Mouse (Mus musculus) CH12.LX (cell line): Measurements from ENCODE around the gene Vpreb2.

Experiments used
- CTCF ChIP-seq, 2 experiments: IDR thresholded peaks in 1 of 2; conservative IDR thresholded peaks in 1 of 2; 2 replicates each; pipeline ENCODE4 v1.5.1; 2011 to 2012; ENCODE audit warnings: low read depth in 2 of 2, low read length in 2 of 2, improper control_type of control experiment in 1 of 2, inconsistent platforms in 1 of 2, mild to moderate bottlenecking in 1 of 2, moderate library complexity in 1 of 2
- E2F4 ChIP-seq: IDR thresholded peaks from 2 replicates; pipeline ENCODE4 v1.6.1; 2011; ENCODE audit warnings: low read depth, low read length, improper control_type of control experiment; ENCODE audit not compliant: insufficient replicate concordance
- GABPA ChIP-seq: IDR thresholded peaks from 2 replicates; pipeline ENCODE4 v1.6.1; 2012; ENCODE audit warnings: low read depth, low read length, improper control_type of control experiment, inconsistent platforms; ENCODE audit not compliant: insufficient replicate concordance
- MXI1 ChIP-seq: IDR thresholded peaks from 2 replicates; pipeline ENCODE4 v1.6.1; 2011; ENCODE audit warnings: mild to moderate bottlenecking, low read depth, low read length, improper control_type of control experiment
- USF1 ChIP-seq: IDR thresholded peaks from 2 replicates; pipeline ENCODE4 v1.6.1; 2014; ENCODE audit warnings: low read depth, mild to moderate bottlenecking, inconsistent platforms, low read length, improper control_type of control experiment

- TF ChIP-seq CTCF (conservative IDR thresholded peaks at IDR 0.05 in 1 of 2, IDR thresholded peaks at IDR 0.05 in 1 of 2; ENCODE audit: low read depth in 2 of 2, low read length in 2 of 2) = no peak
- TF ChIP-seq MXI1 = no peak
- no peak for TF ChIP-seq E2F4
- TF ChIP-seq USF1 = no peak
- no peak for TF ChIP-seq GABPA
These were observed 19.4 kb downstream of the Vpreb2 start for GRCm38 (mm10) chr16:17999668-18000067.
